Mouse (Mus musculus): ENCODE measurements around the gene March7.

Gene March7

DNA sequence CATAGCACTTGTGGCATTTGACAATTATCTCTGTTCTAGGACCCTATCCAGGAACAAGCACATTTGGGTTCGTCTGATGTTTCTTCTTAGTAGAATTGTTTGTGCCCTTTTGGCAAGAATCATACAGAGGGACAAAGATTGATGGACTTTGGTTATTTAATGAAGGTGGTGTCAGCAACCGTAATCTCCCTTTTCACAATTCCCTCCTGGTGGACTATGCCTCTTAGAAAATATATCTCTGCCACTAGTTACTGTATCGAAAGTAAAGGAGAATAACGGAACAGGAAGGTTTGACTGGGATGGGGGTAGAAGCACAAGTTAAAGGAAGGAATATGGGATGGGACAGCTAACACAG is 74.8 kb downstream of the March7 start, which contains the start of gene Cd302:
Gene Cd302 (minus strand): TSS at position 22 of the 355 bp plus-strand sequence.
- in situ Hi-C loops (cut with MboI, MseI), result no loop called here

DNA sequence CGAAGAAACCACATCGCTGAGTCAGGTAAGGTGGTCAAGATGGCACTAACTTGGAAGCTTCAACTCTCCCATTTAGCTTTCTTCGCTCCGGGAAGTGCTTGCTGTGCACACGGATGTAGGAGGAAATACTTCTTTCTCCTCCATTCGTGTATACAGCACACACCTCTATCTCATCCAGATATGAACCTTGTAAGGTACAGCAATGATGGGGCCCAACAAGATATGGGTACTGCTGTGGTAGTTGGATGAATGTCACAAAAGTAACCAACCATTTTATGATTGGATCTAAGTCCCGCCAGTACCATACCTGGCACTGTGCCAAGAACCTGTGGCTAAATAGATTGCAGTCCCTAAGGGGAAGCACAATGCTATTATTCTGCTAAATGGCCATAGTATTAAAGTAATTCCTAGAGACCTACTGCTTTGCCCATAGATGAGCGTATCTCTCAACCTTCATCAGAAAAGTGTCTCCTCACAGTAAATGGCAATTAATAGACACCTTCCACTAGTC is 75.5 kb downstream of the March7 start:
- in situ Hi-C loops (cut with MboI, MseI), result no loop called here

DNA sequence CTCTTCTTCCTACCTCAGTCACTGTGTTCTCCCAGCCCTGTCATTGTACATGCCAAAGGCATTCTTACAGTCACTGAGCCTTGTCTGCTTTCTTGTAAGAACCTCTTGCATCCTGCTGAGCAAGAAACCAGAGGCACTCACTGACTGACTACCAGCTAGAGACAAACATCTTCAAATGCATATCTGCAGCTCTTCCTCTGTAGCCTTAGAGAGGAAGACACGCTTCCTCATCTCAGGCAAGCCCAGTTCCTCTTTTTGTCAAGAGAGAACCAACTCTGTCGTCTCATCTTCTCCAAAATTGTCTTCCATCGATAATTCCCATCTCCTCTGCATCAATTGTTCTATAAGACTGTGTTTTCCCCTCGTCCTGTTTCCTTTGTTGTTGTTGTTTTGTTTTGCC is 78.9 kb downstream of the March7 start:
- in situ Hi-C loops (cut with MboI, MseI), result no loop called here

DNA sequence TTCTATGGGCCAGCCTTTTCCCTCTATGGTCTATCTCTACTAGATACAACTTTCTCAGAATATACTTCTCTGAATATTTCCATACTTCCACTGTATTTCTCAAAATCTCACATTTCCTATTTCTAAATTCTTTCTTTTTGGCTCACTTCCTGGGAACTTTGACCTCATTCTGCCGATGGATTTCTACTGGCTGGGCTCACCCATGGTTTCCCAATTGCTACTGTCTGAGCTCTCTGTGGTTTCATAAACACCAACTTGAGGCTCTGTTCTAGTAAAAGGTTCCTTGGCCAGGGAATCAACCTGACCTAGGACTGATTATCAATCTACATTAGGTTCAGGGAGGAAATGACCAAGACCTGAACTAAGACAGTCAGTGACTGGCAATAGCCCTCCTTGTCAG is 79.8 kb downstream of the March7 start:
- in situ Hi-C loops (cut with MboI, MseI), result no loop called here

DNA sequence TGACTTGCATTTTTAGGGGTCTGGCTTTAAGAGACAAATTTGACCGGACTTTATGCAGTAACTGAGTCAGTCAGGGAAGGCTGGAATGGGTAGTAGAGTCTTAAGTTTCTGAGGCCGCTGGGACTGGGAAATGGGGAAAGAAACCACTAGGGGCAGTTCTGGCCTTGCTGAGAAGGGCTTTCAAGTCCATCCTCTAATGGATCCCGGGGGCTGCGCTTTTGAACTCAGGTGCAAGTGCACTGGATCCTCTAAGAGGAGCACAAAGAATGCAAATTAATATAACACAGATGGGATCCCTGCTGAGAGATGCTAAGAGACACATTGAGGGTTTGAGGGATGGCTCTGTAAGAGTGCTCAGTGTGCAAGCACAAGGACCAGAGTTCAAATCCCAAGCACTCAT is 81.7 kb downstream of the March7 start:
- in situ Hi-C loops (cut with MboI, MseI), result no loop called here

DNA sequence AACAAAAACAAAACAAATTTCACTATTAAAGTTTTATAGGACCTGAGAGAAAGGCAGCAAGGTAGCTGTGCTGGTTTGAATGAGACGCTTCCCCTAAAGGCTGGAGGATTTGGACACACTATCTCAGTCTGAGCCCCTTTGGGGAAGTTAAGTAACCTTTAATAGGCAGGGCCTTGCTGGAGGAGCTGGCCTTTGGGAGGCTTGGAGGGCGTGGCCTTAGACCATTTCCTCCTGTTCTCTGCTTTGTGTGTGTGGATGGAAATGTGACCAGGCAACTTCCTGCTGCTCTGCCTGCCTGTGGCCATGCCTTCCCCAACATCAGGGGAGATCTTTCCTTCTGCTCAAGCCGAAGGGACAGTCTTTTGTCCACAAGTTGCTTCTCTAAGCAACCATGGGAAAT is 88.6 kb downstream of the March7 start:
- in situ Hi-C loops (cut with MboI, MseI), result no loop called here

DNA sequence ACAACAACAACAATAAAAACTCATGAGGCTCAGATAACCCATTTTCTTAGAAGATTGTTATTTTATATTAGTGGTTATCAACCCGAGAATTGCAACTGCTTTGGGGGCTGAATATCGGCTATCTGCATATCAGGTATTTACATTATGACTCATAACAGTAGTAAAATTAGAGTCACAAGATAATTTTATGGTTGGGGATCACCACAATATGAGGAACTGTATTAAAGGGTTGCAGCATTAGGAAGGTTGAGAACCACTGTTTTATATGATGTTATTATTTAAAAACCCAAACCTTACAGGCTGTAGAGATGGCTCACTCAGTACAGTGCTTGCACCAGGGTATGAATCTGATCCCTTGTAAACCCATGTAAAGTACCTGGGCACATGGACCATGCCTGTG is 89.6 kb downstream of the March7 start:
- in situ Hi-C loops (cut with MboI, MseI), result no loop called here
